Mouse (Mus musculus): Measurements from ENCODE around the gene Iah1.
A peak's percentile ranks its signal among the peaks of the same experiment; 100 is the strongest.

The Iah1 gene

GRCm38 (mm10) chr12:21370035-21370611 lies 53.9 kb downstream of the Iah1 start:
- no peak for DNase-seq

GRCm38 (mm10) chr12:21373100-21373819 lies 57.1 kb downstream of the Iah1 start, which contains the start of gene Adam17:
Gene Adam17, minus strand, starts transcription at chr12:21373632.
- peak; percentile 95 for DNase-seq
